Mouse (Mus musculus) MEL (cell line): Measurements from ENCODE around the gene Ano6. TPM values are rescaled to one million over a fixed set of nuclear protein-coding genes. Genes with fewer than 3 reads are reported as not detected.

Experiments used
- DNase-seq: peaks from one replicate; pipeline ENCODE4 v3.0.0; 2011; ENCODE audit warnings: low read depth, low spot score
- H3K27ac ChIP-seq: 2 replicates; pipeline ENCODE4 v1.5.1; 2012; ENCODE audit warnings: low read depth, mild to moderate bottlenecking, control low read depth, low read length, moderate library complexity; ENCODE audit not compliant: control insufficient read depth
- H3K27me3 ChIP-seq, 2 experiments: fragments of 150-350 bp in 1 of 2; sonication (generic) in 1 of 2; 2 replicates each; pipeline ENCODE4 v1.6.1; 2012; ENCODE audit warnings: low read length in 2 of 2, mild to moderate bottlenecking in 2 of 2, improper control_type of control experiment in 1 of 2, moderate library complexity in 1 of 2; ENCODE audit not compliant: insufficient read depth in 2 of 2, control insufficient read depth in 1 of 2
- H3K36me3 ChIP-seq, 2 experiments: 2 replicates each; pipeline ENCODE4 v1.6.1; 2012 to 2014; ENCODE audit warnings: low read length in 2 of 2, improper control_type of control experiment in 1 of 2, inconsistent platforms in 1 of 2, mild to moderate bottlenecking in 1 of 2; ENCODE audit not compliant: insufficient read depth in 2 of 2, control insufficient read depth in 1 of 2
- H3K4me1 ChIP-seq, 2 experiments: fragments of 150-350 bp in 1 of 2; sonication (generic) in 1 of 2; 2 replicates each; pipeline ENCODE4 v1.6.1; 2012; ENCODE audit warnings: low read length in 2 of 2, improper control_type of control experiment in 1 of 2, mild to moderate bottlenecking in 1 of 2; ENCODE audit not compliant: insufficient read depth in 2 of 2, control insufficient read depth in 1 of 2
- H3K4me3 ChIP-seq, 2 experiments: fragments of 150-350 bp in 1 of 2; sonication (generic) in 1 of 2; 2 replicates each; pipeline ENCODE4 v1.5.1; 2012; ENCODE audit warnings: low read depth in 2 of 2, low read length in 2 of 2, mild to moderate bottlenecking in 2 of 2, moderate library complexity in 2 of 2, control low read depth in 1 of 2, improper control_type of control experiment in 1 of 2; ENCODE audit not compliant: control insufficient read depth in 1 of 2, insufficient read depth in 1 of 2
- H3K79me2 ChIP-seq: 2 replicates; pipeline ENCODE4 v1.6.1; 2012; ENCODE audit warnings: mild to moderate bottlenecking, low read length, moderate library complexity; ENCODE audit not compliant: control insufficient read depth, poor library complexity, insufficient read depth
- H3K9ac ChIP-seq: 2 replicates; pipeline ENCODE4 v1.6.1; 2012; ENCODE audit warnings: low read depth, mild to moderate bottlenecking, control low read depth, low read length, moderate library complexity; ENCODE audit not compliant: control insufficient read depth, poor library complexity, severe bottlenecking
- H3K9me3 ChIP-seq: fragments of 150-350 bp; sonication (generic); replicated peaks from 2 replicates; pipeline ENCODE4 v1.6.1; 2012; ENCODE audit warnings: mild to moderate bottlenecking, low read length, improper control_type of control experiment, moderate library complexity; ENCODE audit not compliant: insufficient read depth
- BHLHE40 ChIP-seq: IDR thresholded peaks from 2 replicates; pipeline ENCODE4 v1.6.1; 2012; ENCODE audit warnings: low read depth, mild to moderate bottlenecking, inconsistent platforms, low read length, improper control_type of control experiment, borderline replicate concordance
- CHD1 ChIP-seq: IDR thresholded peaks from 2 replicates; pipeline ENCODE4 v1.6.1; 2012; ENCODE audit warnings: low read depth, mild to moderate bottlenecking, inconsistent platforms, low read length, improper control_type of control experiment
- CTCF ChIP-seq, 3 experiments: IDR thresholded peaks in 2 of 3; conservative IDR thresholded peaks in 1 of 3; 2 replicates each; pipeline ENCODE4 v1.5.1; 2011 to 2012; ENCODE audit warnings: low read length in 3 of 3, low read depth in 2 of 3, mild to moderate bottlenecking in 2 of 3, improper control_type of control experiment in 1 of 3, inconsistent platforms in 1 of 3, mixed read lengths in 1 of 3, moderate library complexity in 1 of 3; ENCODE audit not compliant: control insufficient read depth in 1 of 3, insufficient read depth in 1 of 3, poor library complexity in 1 of 3, severe bottlenecking in 1 of 3
- E2F4 ChIP-seq: IDR thresholded peaks from 2 replicates; pipeline ENCODE4 v1.6.1; 2011; ENCODE audit warnings: low read depth, low read length, improper control_type of control experiment, borderline replicate concordance
- ELF1 ChIP-seq: IDR thresholded peaks from 2 replicates; pipeline ENCODE4 v1.6.1; 2014; ENCODE audit warnings: low read depth, mild to moderate bottlenecking, inconsistent platforms, low read length, improper control_type of control experiment, moderate library complexity
- EP300 ChIP-seq, 2 experiments: IDR thresholded peaks; 2 replicates each; pipeline ENCODE4 v1.6.1; 2011; ENCODE audit warnings: improper control_type of control experiment in 2 of 2, low read length in 2 of 2, low read depth in 1 of 2, mild to moderate bottlenecking in 1 of 2
- ETS1 ChIP-seq: IDR thresholded peaks from 2 replicates; pipeline ENCODE4 v1.6.1; 2012; ENCODE audit warnings: low read depth, mild to moderate bottlenecking, inconsistent platforms, low read length, improper control_type of control experiment, moderate library complexity
- HCFC1 ChIP-seq: IDR thresholded peaks from 2 replicates; pipeline ENCODE4 v1.6.1; 2012; ENCODE audit warnings: low read depth, mild to moderate bottlenecking, inconsistent platforms, low read length, improper control_type of control experiment, moderate library complexity
- KAT2A ChIP-seq: conservative IDR thresholded peaks from 2 replicates; pipeline ENCODE4 v1.6.1; 2012; ENCODE audit warnings: low read depth, low read length, improper control_type of control experiment, inconsistent platforms
- MAFK ChIP-seq: IDR thresholded peaks from 2 replicates; pipeline ENCODE4 v1.6.1; 2011; ENCODE audit warnings: low read depth, mild to moderate bottlenecking, low read length, improper control_type of control experiment, borderline replicate concordance
- MXI1 ChIP-seq: IDR thresholded peaks from 2 replicates; pipeline ENCODE4 v1.6.1; 2011; ENCODE audit warnings: mild to moderate bottlenecking, low read depth, low read length, improper control_type of control experiment
- MYB ChIP-seq: IDR thresholded peaks from 2 replicates; pipeline ENCODE4 v1.6.1; 2011; ENCODE audit warnings: mild to moderate bottlenecking, low read depth, low read length, improper control_type of control experiment
- NELFE ChIP-seq: IDR thresholded peaks from 2 replicates; pipeline ENCODE4 v1.6.1; 2011; ENCODE audit warnings: low read depth, low read length, improper control_type of control experiment
- POLR2A ChIP-seq, 2 experiments: IDR thresholded peaks; 2 replicates each; pipeline ENCODE4 v1.6.1; 2011 to 2012; ENCODE audit warnings: low read length in 2 of 2, mild to moderate bottlenecking in 2 of 2, control low read depth in 1 of 2, improper control_type of control experiment in 1 of 2, low read depth in 1 of 2, moderate library complexity in 1 of 2; ENCODE audit not compliant: control insufficient read depth in 1 of 2, insufficient read depth in 1 of 2, poor library complexity in 1 of 2
- POLR2AphosphoS2 ChIP-seq: IDR thresholded peaks from 2 replicates; pipeline ENCODE4 v1.6.1; 2011; ENCODE audit warnings: low read length, improper control_type of control experiment
- POLR2AphosphoS5 ChIP-seq: IDR thresholded peaks from 2 replicates; pipeline ENCODE4 v1.6.1; 2012; ENCODE audit warnings: low read depth, borderline replicate concordance, mild to moderate bottlenecking, inconsistent platforms, low read length, moderate library complexity, mixed read lengths
- RAD21 ChIP-seq: IDR thresholded peaks from 2 replicates; pipeline ENCODE4 v1.6.1; 2011; ENCODE audit warnings: mild to moderate bottlenecking, low read depth, low read length, improper control_type of control experiment
- RCOR1 ChIP-seq: IDR thresholded peaks from 2 replicates; pipeline ENCODE4 v1.6.1; 2012; ENCODE audit warnings: low read depth, mild to moderate bottlenecking, inconsistent platforms, low read length, improper control_type of control experiment
- TBP ChIP-seq: IDR thresholded peaks from 2 replicates; pipeline ENCODE4 v1.8.0; 2011; ENCODE audit warnings: low read depth, low read length, improper control_type of control experiment
- TCF12 ChIP-seq: IDR thresholded peaks from 2 replicates; pipeline ENCODE4 v1.6.1; 2014; ENCODE audit warnings: low read depth, mild to moderate bottlenecking, inconsistent platforms, low read length, improper control_type of control experiment, moderate library complexity
- USF1 ChIP-seq: IDR thresholded peaks from 2 replicates; pipeline ENCODE4 v1.6.1; 2014; ENCODE audit warnings: low read depth, mild to moderate bottlenecking, inconsistent platforms, low read length, improper control_type of control experiment, moderate library complexity
- ZC3H11A ChIP-seq: IDR thresholded peaks from 2 replicates; pipeline ENCODE4 v1.6.1; 2012; ENCODE audit warnings: low read depth, mild to moderate bottlenecking, inconsistent platforms, low read length, improper control_type of control experiment
- ZNF384 ChIP-seq: IDR thresholded peaks from 2 replicates; pipeline ENCODE4 v1.6.1; 2012; ENCODE audit warnings: low read depth, mild to moderate bottlenecking, inconsistent platforms, low read length, improper control_type of control experiment
- polyA plus RNA-seq, 2 experiments: library from polyadenylated mRNA; stranded (reverse) in 1 of 2; unstranded in 1 of 2; fragments of >175 nt in 1 of 2; fragments of >200 nt in 1 of 2; gene quantifications; 2 replicates each; pipeline versions ENCODE4 v1.2.1 to v1.2.4; 2012; ENCODE audit warnings: low replicate concordance in 2 of 2, low read depth in 1 of 2; ENCODE audit not compliant: insufficient read length in 2 of 2, insufficient read depth in 1 of 2, missing spikeins in 1 of 2
- total RNA-seq: library from RNA; depleted of rRNA; stranded (reverse); fragments of 300-350 nt; gene quantifications from 2 replicates; pipeline ENCODE4 v1.2.3, GENCODE M21; 2012

Gene Ano6
- total and polyA plus RNA-seq, 3 experiments, result 54.8 to 66.6 (median 61.4) TPM

DNA sequence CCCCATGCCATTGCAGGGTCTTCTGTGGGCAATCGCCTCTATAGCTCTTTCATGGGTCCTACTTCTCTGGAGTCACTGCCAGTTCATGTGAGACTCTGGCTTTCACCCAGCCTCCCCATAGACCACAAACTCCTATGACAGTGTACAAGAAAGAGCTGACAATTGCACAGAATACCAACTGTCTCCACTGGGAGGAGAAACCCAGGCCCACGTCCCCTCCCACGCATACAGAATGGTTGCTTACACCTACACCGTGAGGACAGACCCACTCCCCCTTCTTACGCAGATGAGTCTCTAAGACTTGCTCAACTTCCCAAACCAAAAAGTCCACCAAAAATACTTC is 38.0 kb upstream of the Ano6 start:
- Histone ChIP-seq H3K36me3 (peaks cover 0 to 9% of the 10 kb centered on the region in 2 experiments; a peak in 2 of 4 replicates), H3K27me3 (no peaks in the 10 kb centered on the region), H3K79me2 (no peaks in the 10 kb centered on the region), H3K9ac (no peak overlapping the region), H3K27ac (no peak overlapping the region), H3K4me1 (peaks cover 10 to 11% of the 10 kb centered on the region in 2 experiments), H3K9me3 (no peaks in the 10 kb centered on the region), H3K4me3 (no peak overlapping the region)
- DNase-seq, result no peak
- TF ChIP-seq BHLHE40 (no peak), TCF12 (no peak), TBP (no peak), RCOR1 (no peak), CTCF (IDR thresholded peaks at IDR 0.05 in 2 of 3, conservative IDR thresholded peaks at IDR 0.05 in 1 of 3; ENCODE audit: control insufficient read depth in 1 of 3, insufficient read depth in 1 of 3, low read depth in 2 of 3, low read length in 3 of 3, poor library complexity in 1 of 3, severe bottlenecking in 1 of 3) (no peak), KAT2A (no peak), MXI1 (no peak), ZNF384 (no peak), ZC3H11A (no peak), POLR2AphosphoS2 (no peak), POLR2AphosphoS5 (no peak), NELFE (no peak), POLR2A (IDR thresholded peaks at IDR 0.05; ENCODE audit: control insufficient read depth in 1 of 2, insufficient read depth in 1 of 2, low read depth in 1 of 2, low read length in 2 of 2, poor library complexity in 1 of 2) (no peak), EP300 (IDR thresholded peaks at IDR 0.05; ENCODE audit: low read depth in 1 of 2, low read length in 2 of 2) (no peak), MYB (no peak), CHD1 (no peak), ELF1 (no peak), MAFK (no peak)

DNA sequence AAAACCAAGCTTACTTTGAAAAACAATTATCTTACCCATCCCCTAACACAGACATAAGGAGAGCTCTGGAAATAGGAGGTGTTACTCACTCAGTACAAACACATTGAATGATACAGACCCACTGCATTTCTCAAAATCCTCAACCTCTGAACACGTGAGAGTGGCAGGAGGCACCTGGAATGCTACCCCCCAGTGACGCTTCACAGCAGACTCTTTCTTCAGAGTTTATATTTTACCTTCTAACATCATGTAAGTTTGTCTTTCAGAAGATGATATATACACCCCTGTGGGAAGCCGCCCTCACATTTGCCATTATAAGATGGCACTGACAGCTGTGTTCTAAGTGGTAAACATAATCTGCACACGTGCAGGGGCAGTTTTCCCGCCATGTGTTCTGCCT is 37.6 kb upstream of the Ano6 start:
- no peak overlapping the region for H3K4me3 ChIP-seq
- no peak for DNase-seq
- peaks cover 9 to 12% of the 10 kb centered on the region in 2 experiments for H3K4me1 ChIP-seq
- no peaks in the 10 kb centered on the region for H3K27me3 ChIP-seq
- no peak for TF ChIP-seq USF1
- no peak for TF ChIP-seq RAD21
- no peak for TF ChIP-seq ETS1
- TF ChIP-seq ELF1, result no peak
- no peak for TF ChIP-seq TCF12
- no peak for TF ChIP-seq HCFC1
- no peak for TF ChIP-seq MYB
- TF ChIP-seq E2F4, result no peak
- no peak for TF ChIP-seq MXI1
- no peaks in the 10 kb centered on the region for H3K9me3 ChIP-seq
- H3K79me2 ChIP-seq, result no peaks in the 10 kb centered on the region
- H3K36me3 ChIP-seq, result peaks cover 0 to 9% of the 10 kb centered on the region in 2 experiments; a peak in 2 of 4 replicates
- H3K27ac ChIP-seq, result no peak overlapping the region
- H3K9ac ChIP-seq, result no peak overlapping the region
